Mouse (Mus musculus) kidney, postnatal 4 days (tissue): ENCODE results near the gene Dnajc28.

Source experiments
- DNase-seq, 2 experiments: peaks; one replicate each; pipeline ENCODE4 v3.0.0; 2021; ENCODE audit warnings: mixed read lengths in 2 of 2

Dnajc28 gene

DNA sequence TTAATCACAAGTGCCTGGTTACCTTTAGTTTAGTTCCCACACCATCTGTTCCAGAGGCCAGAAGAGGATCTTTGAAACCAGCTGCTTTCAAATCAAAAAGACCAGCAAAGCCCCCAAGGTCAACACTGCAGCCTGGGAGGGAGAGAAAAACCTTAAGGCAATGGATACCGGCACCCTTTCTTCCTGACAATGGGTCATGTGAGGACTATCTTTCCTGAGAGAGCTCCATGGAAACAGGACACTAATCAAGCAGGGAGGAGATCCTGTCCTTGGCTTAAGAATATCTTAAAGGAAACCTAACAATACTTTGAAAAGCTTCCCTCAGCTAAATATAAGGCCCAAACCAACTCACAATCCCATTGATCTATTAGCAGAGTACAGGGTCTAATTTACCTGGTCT, 11.8 kb upstream of the Dnajc28 start:
- no peak for DNase-seq

DNA sequence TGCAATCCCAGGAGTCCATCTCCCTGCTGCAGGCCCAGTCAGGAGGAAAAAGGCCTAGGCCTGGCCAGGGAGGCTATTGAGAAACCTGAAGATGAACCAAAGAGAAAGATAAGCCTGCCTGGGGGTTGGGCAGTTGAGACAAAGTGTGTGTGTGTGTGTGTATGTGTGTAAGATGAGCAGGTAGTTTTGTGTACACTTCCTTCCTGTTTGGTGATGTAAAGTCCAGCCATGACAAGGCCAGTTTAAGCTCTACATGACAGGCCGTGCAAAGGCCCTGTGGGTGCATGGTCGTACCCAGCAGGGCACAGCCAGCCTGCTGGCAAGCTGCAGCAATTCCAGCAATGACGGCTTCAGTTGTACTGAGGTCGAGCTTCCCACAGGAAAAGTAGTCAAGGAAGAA, 10.9 kb upstream of the Dnajc28 start:
- DNase-seq: no peak

DNA sequence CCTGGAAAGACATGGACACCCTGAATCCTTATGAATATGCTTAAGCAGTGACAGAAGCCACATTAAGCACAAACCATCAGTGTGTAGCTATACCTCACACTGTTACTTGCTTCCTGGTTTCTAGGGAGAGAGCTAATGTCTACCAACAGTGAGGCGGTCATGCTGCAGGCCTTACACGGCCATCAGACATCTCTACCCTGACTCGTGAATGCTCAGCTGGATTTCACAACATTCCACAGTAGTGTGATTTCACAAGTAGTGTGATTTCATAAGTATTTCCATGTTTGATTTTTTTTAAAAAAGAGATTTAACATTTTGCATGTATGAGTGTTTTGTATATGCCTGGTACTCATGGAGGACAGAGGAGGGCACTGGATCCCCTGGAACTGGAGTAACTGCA, 9.8 kb upstream of the Dnajc28 start:
- no peak for DNase-seq

DNA sequence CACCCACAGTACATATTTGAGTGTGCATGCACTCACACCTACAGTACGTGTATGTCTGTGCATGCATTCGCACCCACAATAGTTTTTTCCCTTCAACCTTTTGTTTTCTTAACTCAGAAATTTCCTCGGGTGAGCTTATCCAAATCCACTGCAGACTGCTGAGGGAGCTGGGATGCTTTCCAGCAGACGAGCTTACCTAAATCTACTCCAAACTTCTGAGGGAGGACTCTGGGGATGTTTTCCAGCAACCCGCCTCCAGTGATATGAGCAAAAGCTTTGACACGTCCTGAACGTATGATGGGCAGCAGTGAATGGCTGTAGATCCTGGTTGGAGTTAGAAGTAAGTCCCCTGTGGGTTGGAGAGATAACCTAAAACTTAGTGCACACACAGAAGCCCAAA, 9.0 kb upstream of the Dnajc28 start:
- DNase-seq: no peak

DNA sequence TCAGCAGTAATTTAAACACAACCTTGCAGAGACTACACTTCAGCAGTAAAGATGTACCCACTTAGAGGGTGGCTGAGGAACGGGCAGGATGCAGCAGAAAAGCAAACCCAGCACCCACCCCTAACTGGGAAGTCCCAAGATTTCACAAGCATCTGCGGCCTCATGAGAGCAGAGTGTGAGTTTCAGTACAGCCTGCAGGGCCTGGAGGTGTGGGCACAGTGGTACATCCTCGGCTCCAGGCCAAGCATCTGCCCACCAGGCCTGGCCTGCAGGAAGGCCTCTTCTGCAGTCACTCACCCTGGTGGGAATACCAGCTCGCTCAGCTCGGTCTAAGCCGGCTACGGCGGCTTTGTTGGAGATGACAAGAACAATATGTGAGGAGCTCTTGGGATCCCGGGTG, 4.2 kb upstream of the Dnajc28 start:
- DNase-seq: no peak

DNA sequence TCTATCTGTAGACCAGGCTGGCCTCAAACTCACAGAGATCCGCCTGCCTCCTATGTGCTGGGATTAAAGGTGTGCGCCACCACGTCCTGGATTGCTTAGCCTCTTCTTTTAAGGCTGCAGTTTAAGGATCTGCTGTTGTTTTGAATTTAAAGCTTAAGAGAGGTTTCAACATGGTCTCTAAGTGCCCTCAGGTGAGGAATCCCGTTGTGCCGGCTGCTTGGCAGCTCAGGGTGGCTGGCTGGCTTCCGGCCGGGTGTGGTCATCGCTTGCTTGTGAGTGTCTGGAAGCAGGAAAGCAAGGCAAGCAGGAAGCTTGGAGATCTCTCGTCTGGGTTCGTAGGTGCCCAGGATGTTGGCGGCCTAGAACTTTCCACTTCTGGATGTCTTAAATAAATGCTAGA, 2.2 kb upstream of the Dnajc28 start:
- no peak for DNase-seq

DNA sequence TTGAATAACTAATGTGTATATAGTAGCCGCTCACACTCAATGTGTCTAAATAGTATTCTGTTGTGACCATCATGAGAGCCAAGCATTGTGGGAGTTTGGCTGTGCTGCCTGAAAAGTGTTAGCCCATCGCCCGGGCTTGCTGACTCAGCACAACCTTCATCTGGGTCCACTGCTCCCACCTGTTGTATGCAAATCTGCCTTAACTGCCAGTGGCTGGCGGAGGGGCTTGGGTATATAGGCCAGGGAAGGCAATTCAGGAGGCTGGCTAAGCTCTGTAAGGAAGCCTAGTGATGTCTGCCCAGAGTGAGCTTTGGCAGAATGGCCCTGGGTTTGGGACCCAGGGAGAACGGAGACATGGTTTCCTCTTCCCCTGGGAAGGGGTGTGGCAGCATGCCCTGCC, 1.4 kb upstream of the Dnajc28 start:
- peak in 1 of 2 experiments; percentile 26 for DNase-seq

DNA sequence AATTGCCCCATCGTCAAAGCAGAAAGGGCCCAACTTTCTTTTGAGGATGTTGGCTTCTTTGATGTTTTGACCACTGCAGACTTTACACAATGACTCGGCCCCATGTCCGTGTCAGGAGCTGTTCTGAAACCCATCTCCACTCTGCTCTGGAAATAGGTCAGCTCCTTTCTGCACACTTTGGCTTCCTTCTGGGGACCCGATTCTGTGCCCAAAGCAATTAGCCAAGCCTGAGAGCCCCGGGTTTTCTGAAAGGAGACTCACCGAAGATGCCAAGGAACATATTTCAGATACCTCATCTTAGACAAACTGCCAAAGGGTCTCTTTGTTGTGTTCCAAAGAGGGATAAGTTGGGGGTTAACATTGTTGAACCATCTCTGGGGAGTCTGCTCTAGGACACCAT, 4.3 kb downstream of the Dnajc28 start:
- DNase-seq: no peak

DNA sequence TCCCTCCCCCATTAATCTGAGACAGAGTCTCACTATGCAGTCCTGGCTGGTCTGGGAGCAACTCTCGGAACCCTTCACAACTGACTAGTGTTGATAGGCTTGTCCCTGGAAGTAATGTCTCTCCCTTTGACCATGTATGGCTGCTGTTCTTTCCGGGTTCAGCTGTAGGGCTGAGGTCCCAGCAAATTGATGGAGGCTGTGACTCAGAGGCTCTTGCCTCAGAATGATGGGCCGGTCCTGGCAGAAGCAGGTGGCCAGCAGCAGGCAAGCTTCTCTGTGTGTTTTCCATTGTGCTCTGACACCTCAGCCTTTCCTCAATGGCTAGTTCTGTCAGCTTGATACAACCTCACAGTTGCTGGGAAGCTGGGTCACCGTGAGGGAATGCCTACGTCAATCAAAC, 6.3 kb downstream of the Dnajc28 start:
- no peak for DNase-seq

DNA sequence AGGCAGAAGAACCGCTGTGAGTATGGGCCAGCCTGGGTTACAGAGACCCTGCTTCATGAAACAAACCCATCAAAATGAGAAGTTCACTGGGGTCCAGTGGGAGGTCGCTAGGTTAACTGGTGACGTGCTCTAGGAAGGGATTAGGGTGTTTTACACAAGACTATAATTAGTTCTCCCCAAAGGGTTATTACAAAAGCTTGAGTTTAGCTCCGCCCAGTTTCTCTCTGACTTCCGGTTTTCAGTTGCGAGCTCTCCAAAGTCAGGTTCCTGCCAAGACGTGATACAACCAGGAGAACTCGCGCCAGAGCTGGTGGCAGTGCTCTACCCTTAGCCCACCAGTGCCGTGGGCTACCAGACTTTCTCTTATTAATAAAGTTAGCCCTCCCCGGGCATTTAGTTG, 7.6 kb downstream of the Dnajc28 start:
- no peak for DNase-seq

DNA sequence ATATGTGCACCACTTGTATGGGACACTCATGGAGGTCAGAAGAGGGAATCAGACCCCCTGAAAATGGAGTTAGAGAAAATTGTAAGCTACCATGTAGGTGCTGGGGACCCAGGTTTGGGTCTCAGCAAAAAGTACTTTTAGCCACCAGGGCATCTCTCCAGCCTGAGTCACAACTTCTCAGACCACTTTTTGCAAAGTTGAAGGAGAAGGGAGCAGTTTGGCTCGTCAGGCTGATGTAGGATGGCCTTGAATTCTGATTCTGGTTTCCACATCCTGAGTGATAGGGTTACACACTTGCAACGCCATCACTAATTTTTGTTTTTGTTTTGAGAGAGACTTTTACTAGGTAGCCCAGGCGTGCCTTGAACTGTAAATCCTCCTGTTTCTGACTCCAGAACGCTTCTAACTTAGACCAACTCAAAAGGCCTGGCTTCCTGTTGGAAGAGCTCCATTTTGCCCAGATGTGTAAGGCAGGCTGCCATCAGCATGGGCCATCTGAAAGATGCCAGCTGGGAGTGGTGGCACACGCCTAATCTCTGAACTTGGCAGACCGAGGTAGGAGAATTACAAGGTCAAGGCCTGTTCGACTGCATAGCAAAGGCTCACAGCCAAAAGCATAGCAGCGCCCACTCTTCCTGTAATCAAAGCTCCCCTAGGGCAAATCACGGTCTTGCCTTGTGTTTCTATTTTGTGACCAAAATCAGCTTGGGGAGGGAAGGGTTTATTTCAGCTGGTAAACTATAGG, 9.2 kb downstream of the Dnajc28 start:
- no peak for DNase-seq

DNA sequence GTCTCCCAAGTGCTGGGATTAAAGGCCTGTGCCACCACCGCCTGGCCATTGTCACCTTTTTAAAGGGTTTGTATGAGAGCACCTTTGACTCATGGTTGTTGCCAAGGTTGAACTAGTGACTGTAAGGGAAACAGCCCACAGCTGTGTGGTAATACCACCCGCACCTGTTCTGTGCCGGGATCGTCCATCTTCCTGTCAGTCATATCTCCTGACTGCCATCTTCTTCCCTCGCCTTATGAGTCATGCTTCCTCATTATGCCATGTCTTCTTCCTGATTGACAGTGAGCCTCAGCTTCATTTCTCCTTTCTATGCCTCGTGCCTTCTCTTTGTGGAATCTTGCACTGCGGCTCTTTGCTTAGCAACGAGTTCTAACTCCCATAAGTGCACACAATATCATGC, 11.9 kb downstream of the Dnajc28 start:
- no peak for DNase-seq

DNA sequence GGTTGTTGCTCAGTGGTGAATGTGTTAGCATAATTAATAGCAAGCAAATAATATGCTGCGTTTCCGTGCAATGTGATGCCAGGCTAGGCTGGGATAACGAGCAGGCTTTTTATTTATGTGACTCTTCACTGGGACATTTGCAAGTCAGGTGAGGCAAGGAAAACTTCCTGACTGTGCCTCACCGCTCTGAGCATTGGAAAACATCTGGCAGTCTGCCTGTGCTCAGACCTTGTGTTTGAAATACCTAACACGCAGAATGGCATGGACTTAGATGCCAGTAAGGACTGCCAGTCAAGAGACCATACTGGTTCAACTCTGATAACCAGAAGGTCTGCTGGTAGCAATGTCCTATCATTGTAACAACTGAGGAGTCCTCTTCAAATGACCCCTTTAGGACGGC, 13.7 kb downstream of the Dnajc28 start:
- peak in 1 of 2 experiments; percentile 25 for DNase-seq

DNA sequence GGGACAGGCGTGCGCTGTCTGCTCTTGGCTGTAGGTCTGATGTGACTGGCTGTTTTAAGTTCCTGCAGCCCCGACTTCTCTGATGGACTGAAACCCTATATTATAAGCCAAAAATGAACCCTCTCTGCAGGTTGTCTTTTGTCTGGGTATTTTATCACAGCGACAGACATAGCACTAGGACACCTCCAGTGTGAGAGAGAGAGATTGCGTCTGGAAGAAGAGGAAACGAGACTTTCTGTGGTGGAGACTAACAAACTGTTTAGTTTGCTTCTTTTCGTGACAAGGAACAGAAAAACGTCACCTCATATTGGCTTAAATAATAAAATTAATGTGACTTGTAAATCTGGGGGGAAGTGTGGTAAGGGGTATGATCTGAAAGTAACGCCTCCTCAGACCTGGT, 17.1 kb downstream of the Dnajc28 start:
- no peak for DNase-seq

DNA sequence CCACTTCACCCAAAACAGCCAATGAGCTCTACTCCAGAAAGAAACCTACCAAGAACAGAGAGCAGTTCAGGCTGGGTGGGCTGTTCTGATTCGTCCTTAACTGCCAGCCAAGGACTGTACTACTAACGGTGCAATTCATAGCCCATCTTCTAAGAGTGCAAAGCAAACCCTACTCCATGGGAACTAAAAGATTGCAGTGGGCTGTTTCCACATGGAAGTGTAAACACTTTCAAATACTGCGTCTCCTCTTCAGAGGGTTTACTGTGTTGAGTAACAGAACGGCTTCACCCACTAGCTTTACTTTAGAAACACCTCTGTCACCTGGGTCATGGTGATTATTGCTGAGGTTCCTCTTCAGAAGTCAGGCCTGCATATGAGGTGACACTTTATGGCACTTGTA, 17.7 kb downstream of the Dnajc28 start:
- DNase-seq: no peak

DNA sequence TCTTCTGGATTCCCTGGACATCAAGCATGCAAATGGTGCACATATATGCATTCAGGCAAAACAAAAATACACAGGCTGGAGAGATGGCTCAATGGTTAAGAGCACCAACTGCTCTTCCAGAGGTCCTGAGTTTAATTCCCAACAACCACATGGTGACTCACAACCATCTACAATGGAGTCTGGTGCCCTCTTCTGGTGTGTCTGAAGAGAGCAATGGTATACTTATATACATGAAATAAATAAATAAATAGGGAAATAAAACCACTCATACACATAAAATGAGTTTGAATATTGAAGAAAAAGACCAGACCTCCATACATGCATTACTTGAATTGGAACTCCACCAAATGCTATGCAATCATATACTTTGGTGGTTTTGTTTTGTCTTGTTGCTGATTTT, 19.6 kb downstream of the Dnajc28 start:
- DNase-seq: no peak

DNA sequence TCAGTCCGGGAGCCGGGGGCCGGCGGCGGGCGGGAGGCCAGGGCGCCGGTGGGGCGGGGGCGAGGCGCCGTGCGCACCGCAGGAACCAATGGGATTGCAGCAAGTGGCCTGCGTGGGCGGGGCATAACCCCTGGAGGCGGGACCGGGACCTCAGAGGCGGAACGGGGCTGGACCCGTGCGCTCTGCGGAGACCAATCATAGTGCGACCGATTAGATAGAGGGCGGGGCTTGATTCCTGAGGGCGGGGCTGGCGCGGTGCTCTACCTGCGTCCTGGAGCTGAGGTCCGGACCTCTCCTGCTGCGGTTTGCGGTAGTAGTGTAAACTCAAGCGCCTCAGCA, 21.2 kb downstream of the Dnajc28 start, which contains the start of gene Tmem50b:
TSS of gene Tmem50b (minus strand) at position 129 of the 339 bp plus-strand sequence.
- DNase-seq: peak; percentile 99

DNA sequence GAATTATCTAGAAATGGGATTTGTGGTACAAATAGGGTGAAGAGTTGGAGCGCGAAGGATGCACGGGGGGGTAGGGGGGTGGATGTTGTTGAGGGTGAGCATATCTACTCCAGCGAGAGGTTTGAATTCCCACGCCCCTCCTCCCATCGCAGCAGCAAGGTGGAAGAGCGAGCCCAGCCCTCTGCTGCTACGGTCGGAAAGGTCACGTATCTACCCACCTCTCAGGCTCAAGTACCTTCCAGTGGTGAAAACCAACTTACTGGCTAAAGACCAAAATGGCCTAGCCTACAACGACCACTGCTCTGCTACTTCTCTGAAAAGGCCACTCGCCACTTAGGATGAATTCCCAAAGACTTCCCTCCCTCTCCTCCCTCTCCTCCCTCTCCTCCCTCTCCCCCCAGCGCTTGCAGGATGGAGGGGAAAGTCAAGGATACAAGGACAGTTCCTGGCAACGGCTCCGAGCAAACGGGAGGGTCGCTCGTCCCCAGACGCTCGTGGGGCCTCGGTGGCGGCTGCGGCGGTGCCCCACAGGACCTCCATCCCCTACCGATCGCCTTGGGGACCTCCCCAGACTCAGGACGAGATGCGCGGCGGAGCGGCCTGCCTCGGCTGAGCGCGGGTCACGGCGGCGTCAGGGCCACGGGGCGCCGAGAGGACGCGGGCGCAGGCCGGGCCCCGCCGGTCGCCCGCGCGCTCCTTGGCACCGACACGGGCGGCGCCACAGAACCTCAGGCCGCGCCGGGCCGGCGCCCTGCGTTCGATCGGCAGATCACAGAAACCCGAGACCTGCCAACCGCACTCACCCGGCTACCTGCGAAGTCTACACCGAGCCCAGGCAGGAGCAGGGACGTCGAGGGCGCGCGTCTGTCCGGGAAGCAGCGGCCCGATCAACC, 21.8 kb downstream of the Dnajc28 start:
- no peak for DNase-seq

DNA sequence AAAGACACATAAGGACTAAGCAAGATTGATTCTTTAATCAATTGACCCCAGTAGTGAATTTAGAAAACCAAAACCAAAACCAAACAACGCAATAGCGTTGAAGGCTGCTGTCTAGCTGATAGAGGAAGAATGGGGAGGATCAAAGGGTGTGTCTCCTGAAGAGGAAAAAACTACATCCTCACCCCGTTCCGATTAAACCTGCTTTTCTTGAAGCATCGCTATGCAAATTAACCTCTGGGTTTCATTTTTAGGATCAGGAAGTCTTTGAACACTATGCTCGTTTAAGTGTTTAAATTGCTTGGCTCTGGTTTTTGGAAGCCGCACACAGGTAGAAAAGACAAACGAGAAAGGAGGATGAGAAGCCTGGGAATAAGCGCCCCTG, 22.4 kb downstream of the Dnajc28 start:
- no peak for DNase-seq

DNA sequence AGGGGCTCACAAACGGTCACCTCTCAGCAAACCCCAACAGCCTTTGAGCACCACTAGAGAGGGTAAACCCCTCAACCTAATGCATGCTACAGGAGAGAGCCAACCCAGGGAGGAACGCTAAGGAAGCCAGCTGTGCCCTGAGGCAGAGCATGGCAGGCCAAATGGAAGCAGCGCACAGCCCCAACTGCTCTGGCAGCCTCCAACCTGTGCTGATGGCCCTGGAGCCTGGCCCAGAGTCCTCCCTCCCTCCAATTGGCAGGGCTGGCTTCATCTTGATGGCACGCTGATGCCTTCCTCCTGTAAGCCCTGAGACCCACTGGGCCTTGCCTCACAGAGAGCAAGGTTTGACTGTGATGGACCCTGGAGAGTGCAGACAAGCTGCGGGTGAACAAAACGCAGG, 23.8 kb downstream of the Dnajc28 start:
- DNase-seq: peak in 1 of 2 experiments; percentile 21

DNA sequence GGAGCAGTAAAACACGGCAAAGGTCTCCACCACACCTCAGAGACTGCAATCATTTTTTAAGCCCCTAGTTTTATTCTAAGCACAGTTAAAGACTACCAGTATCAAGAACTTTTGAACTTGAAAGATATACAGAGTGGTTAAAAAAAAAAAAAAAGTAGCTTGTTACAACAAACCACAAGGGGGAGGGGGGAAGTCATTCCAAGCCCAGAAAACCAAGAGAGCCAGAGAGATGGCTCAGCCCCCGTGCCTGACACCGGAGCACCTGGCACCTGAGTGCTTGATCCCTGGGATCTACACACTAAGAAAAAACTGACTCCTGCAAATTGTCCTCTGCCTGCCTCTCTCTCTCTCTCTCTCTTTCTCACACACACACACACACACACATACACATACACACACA, 25.6 kb downstream of the Dnajc28 start:
- no peak for DNase-seq

DNA sequence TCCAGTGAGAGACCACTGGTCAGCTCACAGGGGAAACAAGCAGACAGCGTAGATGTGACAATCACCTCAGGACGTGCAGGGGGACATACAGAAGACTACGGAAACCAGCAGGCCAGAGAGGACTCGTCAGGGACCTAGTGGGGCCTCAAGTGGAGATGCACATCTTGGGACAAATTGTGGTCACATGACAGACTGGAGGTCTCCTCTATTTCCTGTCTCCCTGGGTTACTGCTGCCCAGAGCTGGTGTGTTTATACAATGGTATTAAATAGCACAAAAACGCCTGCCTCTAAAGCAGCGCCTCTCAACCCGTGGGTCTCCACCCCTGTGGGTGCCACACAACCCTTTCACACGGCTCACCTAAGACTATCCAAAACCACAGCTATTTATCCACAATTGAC, 26.7 kb downstream of the Dnajc28 start:
- DNase-seq: no peak

DNA sequence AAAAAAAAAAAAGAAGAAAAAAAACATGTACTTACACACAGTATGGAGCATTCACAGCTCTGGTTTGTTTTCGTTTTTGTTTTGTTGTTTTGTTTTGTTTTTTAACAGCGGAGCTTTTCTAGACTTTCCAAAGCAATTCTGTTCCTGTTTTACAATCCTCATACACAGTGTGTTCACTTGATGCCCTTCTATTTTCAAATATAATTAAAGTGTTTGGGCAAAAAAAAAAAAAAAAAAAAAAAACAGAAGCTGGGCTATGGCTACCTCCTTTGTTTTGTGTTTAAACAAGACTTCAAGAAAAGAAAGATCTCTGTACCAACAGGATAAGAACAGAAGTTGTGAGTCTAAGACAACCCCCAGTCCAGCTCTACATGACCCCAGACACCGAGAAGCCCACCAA, 30.1 kb downstream of the Dnajc28 start:
- DNase-seq: no peak

DNA sequence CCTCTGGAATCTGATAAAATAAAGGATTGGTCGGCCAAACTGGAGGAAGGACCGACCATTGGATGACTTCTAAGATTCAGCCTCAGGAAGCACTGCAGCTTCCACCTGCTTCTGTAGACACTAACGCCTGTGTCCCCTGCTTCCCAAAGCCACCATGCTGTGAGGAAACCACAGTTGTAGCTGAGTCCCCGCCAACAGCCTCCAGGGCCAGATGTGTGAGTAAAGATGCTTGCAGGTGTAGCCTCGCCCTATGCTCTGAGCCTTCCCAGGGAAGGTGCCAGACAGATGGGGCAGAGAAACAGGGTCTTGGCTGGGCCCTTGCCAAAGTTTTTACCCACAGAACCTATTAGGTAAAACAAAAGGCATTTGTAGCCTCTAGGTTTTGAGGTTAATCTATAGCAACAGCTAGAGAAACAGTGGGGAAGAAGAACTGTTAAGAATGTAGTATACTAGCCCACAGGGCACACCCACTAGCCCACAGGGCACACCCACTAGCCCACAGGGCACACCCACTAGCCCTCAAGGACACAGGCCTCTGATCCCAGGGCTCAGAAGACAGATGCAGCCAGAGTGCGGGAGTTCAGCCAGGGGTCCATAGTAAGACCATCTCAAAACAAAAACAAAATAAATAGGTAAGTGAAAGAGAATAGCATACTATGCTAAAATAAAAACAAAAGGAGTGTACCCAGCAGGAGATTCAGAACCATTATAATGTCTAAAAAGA, 30.9 kb downstream of the Dnajc28 start:
- no peak for DNase-seq
